Mouse (Mus musculus) hindbrain, embryonic 11.5 days (tissue): ENCODE data around the gene Mrpl36. TPM values are rescaled to one million over a fixed set of nuclear protein-coding genes. Genes with fewer than 3 reads are reported as not detected.

Experiments used
- ATAC-seq: fragments of 200-750 bp; cut with Nextera tagmentation; 2 replicates; pipeline ENCODE4 v1.8.0; 2017; ENCODE audit warnings: mild to moderate bottlenecking, moderate TSS enrichment, moderate library complexity; ENCODE audit not compliant: low FRiP score
- DNase-seq: peaks from one replicate; pipeline ENCODE4 v3.0.0-alpha.2; 2015; ENCODE audit warnings: low spot score
- H3K27ac ChIP-seq: fragments of 300-500 bp; sonication (generic); 2 replicates; pipeline ENCODE4 v1.5.1; 2014; ENCODE audit warnings: mild to moderate bottlenecking, low read depth, low read length
- H3K27me3 ChIP-seq: fragments of 300-500 bp; sonication (generic); 2 replicates; pipeline ENCODE4 v1.6.1; 2014; ENCODE audit warnings: mild to moderate bottlenecking, low read length, moderate library complexity, mixed read lengths; ENCODE audit not compliant: control insufficient read depth, insufficient read depth
- H3K36me3 ChIP-seq: fragments of 300-500 bp; sonication (generic); 2 replicates; pipeline ENCODE4 v1.6.1; 2014; ENCODE audit warnings: mild to moderate bottlenecking, low read length, moderate library complexity, mixed read lengths; ENCODE audit not compliant: control insufficient read depth, insufficient read depth
- H3K4me1 ChIP-seq: fragments of 300-500 bp; sonication (generic); replicated peaks from 2 replicates; pipeline ENCODE4 v1.6.1; 2014; ENCODE audit warnings: low read length, mixed read lengths; ENCODE audit not compliant: control insufficient read depth, insufficient read depth
- H3K4me2 ChIP-seq: fragments of 300-500 bp; sonication (generic); replicated peaks from 2 replicates; pipeline ENCODE4 v1.6.1; 2014; ENCODE audit warnings: mild to moderate bottlenecking, low read depth, low read length
- H3K4me3 ChIP-seq: fragments of 300-500 bp; sonication (generic); 2 replicates; pipeline ENCODE4 v1.5.1; 2014; ENCODE audit warnings: low read depth, low read length
- H3K9ac ChIP-seq: fragments of 300-500 bp; sonication (generic); 2 replicates; pipeline ENCODE4 v1.6.1; 2014; ENCODE audit warnings: low read depth, low read length
- H3K9me3 ChIP-seq: fragments of 300-500 bp; sonication (generic); 2 replicates; pipeline ENCODE4 v1.6.1; 2016; ENCODE audit warnings: low read length; ENCODE audit not compliant: control insufficient read depth
- WGBS: fragments of 180-500 bp; shearing (Covaris S2); extraction: QIAGEN DNeasy Blood & Tissue Kit; methylation state at CpG from one replicate; pipeline ENCODE4 v1.1.7; 2014; 5-methylcytosine and 5-hydroxymethylcytosine counted together
- polyA plus RNA-seq: library from polyadenylated mRNA; unstranded; fragments of >200 nt; fragmentation: Nextera tagmentation; extraction: Ambion mirVana; gene quantifications from 2 replicates; pipeline ENCODE4 v1.2.1, GENCODE M21; 2014

Gene Mrpl36
- polyA plus RNA-seq, 1 experiment from 2014 or later = 125 TPM

DNA sequence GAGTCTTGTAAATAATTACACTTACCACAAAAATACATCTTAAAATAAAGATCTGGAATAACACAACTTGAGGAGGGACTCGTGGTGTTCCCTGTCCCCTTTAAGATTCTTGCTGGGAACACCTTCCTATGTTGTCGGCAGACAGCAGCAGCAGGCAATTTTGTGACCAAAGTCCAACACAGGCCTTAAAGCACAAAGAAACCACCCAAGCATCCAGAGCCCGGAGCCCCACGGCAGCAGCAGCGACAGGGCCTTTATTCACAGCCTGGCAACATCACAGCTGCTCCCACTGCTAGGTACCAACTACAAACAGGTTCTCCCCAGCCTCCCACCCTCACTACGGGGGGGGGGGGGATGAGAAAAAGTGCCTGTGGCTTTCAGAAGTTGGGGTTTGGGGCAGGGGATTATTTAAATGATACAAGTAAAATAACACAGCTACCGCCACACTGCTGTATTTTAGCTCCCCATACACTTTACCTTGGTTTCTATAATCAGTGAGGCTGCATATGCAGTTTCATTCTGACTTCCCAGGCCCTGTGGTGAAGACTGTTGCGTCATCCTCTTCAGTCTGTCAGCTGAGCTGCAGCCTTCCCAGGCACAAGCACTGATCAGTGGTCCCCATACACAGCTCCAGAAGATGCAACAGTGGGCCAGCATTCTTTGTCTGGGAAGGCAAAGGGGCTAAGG lies 22.8 kb upstream of the Mrpl36 start:
- no peaks in the 10 kb centered on the region; the same call in 1 of the 2 replicates for H3K27me3 ChIP-seq
- no peak overlapping the region for H3K4me2 ChIP-seq
- peak; percentile 45 for DNase-seq
- 34% methylated on average over 7 of the region's 8 CpGs for WGBS
- H3K27ac ChIP-seq = no peak overlapping the region
- ATAC-seq = no peak; the same call in 1 of the 2 replicates
- no peaks in the 10 kb centered on the region for H3K36me3 ChIP-seq
- no peaks in the 10 kb centered on the region for H3K4me1 ChIP-seq
- no peak overlapping the region for H3K4me3 ChIP-seq
- no peaks in the 10 kb centered on the region for H3K9me3 ChIP-seq
- H3K9ac ChIP-seq = no peak overlapping the region

- H3K27ac ChIP-seq = no peak overlapping the region
- H3K9ac ChIP-seq = no peak overlapping the region
- no peaks in the 10 kb centered on the region; the same call in 1 of the 2 replicates for H3K27me3 ChIP-seq
- no peak for DNase-seq
- no peak overlapping the region for H3K4me3 ChIP-seq
- no peaks in the 10 kb centered on the region for H3K4me1 ChIP-seq
- H3K36me3 ChIP-seq = no peaks in the 10 kb centered on the region
- H3K4me2 ChIP-seq = no peak overlapping the region
- no peaks in the 10 kb centered on the region for H3K9me3 ChIP-seq
- no peak for ATAC-seq
- WGBS = 56% methylated on average over 4 of the region's 4 CpGs
Measured at GRCm38 (mm10) chr13:73306085-73306410, 22.3 kb upstream of the Mrpl36 start.

DNA sequence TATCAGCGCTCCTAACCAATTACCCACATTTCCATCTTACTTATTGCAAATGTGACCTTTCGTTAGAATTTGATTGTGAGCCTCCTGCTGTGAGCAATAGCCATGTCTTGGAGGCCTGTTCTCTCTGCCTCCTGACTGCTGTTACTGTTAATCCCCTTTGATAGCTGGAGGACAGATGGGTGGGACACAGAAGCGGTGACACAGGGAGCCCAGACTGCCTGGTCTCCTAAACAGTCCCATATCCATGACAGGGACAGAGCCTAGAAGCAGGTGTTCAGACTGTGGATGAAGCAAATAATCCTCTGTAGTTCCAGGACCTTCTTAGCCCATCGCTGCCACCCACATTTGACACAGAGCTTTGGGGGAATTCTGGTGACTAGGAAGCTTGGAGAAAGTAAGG lies 21.9 kb upstream of the Mrpl36 start:
- H3K4me3 ChIP-seq = no peak overlapping the region
- H3K27ac ChIP-seq = no peak overlapping the region
- 65% methylated on average over 4 of the region's 4 CpGs for WGBS
- H3K27me3 ChIP-seq = no peaks in the 10 kb centered on the region; the same call in 1 of the 2 replicates
- H3K4me1 ChIP-seq = no peaks in the 10 kb centered on the region
- H3K4me2 ChIP-seq = no peak overlapping the region
- H3K9ac ChIP-seq = no peak overlapping the region
- no peaks in the 10 kb centered on the region for H3K9me3 ChIP-seq
- no peaks in the 10 kb centered on the region for H3K36me3 ChIP-seq
- ATAC-seq = no peak
- DNase-seq = no peak

- Histone ChIP-seq H3K4me3 (no peak overlapping the region), H3K4me1 (no peaks in the 10 kb centered on the region), H3K27me3 (no peaks in the 10 kb centered on the region; the same call in 1 of the 2 replicates), H3K9me3 (no peaks in the 10 kb centered on the region), H3K36me3 (no peaks in the 10 kb centered on the region), H3K9ac (no peak overlapping the region), H3K4me2 (no peak overlapping the region), H3K27ac (no peak overlapping the region)
- peak; percentile 81 for DNase-seq
- ATAC-seq = peak; percentile 76; the same call in 1 of the 2 replicates
- WGBS = 29% methylated on average over 8 of the region's 8 CpGs
Measured at GRCm38 (mm10) chr13:73310183-73310929, 18.0 kb upstream of the Mrpl36 start.

- Histone ChIP-seq H3K4me1 (no peaks in the 10 kb centered on the region), H3K27ac (no peak overlapping the region), H3K27me3 (no peaks in the 10 kb centered on the region), H3K36me3 (peaks cover 9% of the 10 kb centered on the region; the same call in 1 of the 2 replicates), H3K4me3 (no peak overlapping the region), H3K9ac (no peak overlapping the region), H3K4me2 (no peak overlapping the region), H3K9me3 (no peaks in the 10 kb centered on the region)
- 95% methylated on average over 4 of the region's 4 CpGs for WGBS
- ATAC-seq (no peak), DNase-seq (no peak)
Measured at GRCm38 (mm10) chr13:73320048-73320447, 8.3 kb upstream of the Mrpl36 start.

DNA sequence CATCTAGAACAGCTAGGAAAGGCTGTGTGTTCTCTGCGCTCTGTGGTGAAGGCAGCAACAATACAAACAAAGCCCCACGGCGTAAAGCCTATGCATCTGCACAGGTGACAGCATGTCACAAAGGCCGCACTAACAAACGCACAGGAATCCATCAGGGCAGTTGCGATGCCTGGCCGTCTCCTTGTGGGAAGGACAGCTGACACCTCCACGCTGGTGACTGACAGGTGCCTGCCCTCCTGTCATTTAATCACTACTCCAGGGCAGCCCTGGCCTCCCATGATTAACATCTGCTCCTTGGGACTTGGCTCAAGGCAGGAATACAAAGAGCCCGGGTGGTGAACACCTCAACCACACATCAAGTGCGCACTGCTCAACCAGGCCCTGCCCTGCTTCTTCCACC lies 5.7 kb upstream of the Mrpl36 start:
- Histone ChIP-seq H3K4me3 (no peak overlapping the region), H3K27me3 (no peaks in the 10 kb centered on the region), H3K4me2 (no peak overlapping the region), H3K9me3 (no peaks in the 10 kb centered on the region), H3K9ac (no peak overlapping the region), H3K4me1 (no peaks in the 10 kb centered on the region), H3K36me3 (peaks cover 9% of the 10 kb centered on the region; the same call in 1 of the 2 replicates), H3K27ac (no peak overlapping the region)
- 90% methylated on average over 10 of the region's 10 CpGs for WGBS
- ATAC-seq = no peak
- DNase-seq = no peak

DNA sequence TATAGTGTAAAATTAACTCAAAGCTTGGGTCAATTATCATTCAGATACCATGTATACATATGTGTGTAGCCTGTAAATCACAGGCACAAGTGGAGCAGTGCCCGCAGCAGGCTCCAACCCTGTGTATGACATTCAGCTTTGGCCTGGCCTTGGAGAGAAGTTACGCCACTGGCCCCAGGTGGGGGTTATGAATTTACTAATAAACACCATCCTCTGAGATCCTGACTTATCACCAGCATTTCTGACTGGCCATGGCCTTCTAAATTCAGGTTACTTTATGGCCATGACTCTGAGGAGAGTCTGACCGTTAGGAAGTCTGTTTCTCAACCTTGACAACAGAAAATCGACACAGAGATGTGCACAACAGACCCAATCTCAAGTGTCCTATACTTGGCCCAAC lies 4.9 kb upstream of the Mrpl36 start:
- Histone ChIP-seq H3K27ac (no peak overlapping the region), H3K4me1 (no peaks in the 10 kb centered on the region), H3K4me3 (no peak overlapping the region), H3K27me3 (no peaks in the 10 kb centered on the region), H3K9me3 (no peaks in the 10 kb centered on the region), H3K9ac (no peak overlapping the region), H3K4me2 (no peak overlapping the region), H3K36me3 (peaks cover 6% of the 10 kb centered on the region; the same call in 1 of the 2 replicates)
- no peak for ATAC-seq
- WGBS = 94% methylated on average over 4 of the region's 4 CpGs
- DNase-seq = no peak

DNA sequence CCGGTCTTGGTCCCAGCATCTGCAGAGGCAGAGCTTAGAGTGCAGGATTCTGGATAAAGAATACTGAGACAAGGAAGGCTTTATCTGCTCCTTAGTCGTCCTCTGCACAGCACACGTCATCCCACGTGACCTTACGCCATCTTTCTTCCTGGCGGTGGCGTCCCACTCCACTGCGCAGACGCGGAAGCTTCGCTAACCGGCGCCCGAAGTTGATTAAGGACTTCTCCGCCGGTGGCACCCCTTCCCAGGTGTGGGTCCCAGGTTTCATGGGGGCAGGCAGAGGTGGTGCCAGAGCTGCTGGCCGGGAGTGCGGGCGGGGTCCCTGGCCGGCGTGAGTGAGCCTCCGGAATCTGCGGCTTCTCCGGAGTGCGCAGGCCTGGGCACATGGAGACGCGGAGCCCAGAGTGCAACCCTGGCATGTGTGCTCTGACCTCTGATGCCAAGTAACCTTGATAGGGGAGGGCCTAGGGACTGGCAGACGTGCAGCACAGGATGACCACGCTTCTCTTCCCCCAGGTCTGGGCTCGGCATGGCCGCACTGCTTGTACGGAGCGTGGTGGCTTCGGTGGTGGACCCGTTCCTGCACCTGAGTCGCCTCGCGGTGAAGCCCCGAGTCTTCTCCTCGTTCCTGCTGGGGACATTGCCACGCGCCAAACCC lies 2.7 kb downstream of the Mrpl36 start:
- Histone ChIP-seq H3K27me3 (no peaks in the 10 kb centered on the region), H3K4me2 (peak overlapping the region; percentile 90), H3K27ac (peak overlapping the region; percentile 51; the same call in 1 of the 2 replicates), H3K9ac (peak overlapping the region; percentile 88), H3K9me3 (no peaks in the 10 kb centered on the region), H3K4me3 (peak overlapping the region; percentile 53), H3K4me1 (peaks cover 5% of the 10 kb centered on the region; the same call in 1 of the 2 replicates), H3K36me3 (no peaks in the 10 kb centered on the region)
- DNase-seq (peak; percentile 92), ATAC-seq (peak; percentile 90)
- WGBS = under 1% methylated on average over 42 of the region's 42 CpGs
